Mouse (Mus musculus) erythroid progenitor cell, adult 5-6 weeks (primary cell): ENCODE measurements around the gene Stat5b. TPM values are rescaled to one million over a fixed set of nuclear protein-coding genes. Genes with fewer than 3 reads are reported as not detected.
A peak's percentile ranks its signal among the peaks of the same experiment; 100 is the strongest.

Experiments
- ATAC-seq: replicated peaks from 2 replicates; pipeline ENCODE4 v1.8.0; 2016; ENCODE audit warnings: moderate number of reproducible peaks, mild to moderate bottlenecking, moderate TSS enrichment, inconsistent platforms; ENCODE audit not compliant: poor library complexity, low FRiP score, severe bottlenecking
- total RNA-seq, 2 experiments: library from RNA; stranded (forward) in 1 of 2; stranded (reverse) in 1 of 2; fragments of 150-400 nt in 1 of 2; fragments of 186-747, 209-891 nt in 1 of 2; gene quantifications; 2 replicates each; pipeline versions ENCODE4 v1.2.3 to v1.2.4; 2015 to 2017; ENCODE audit warnings: low replicate concordance in 2 of 2

Gene Stat5b
- total RNA-seq, 2 experiments from 2014 or later: 5.9 to 7.0 TPM

- ATAC-seq: no peak
Observed at GRCm38 (mm10) chr11:100845793-100846192, 4.7 kb downstream of the Stat5b start.

GRCm38 (mm10) chr11:100844121-100844520 lies 6.4 kb downstream of the Stat5b start:
- no peak for ATAC-seq

GRCm38 (mm10) chr11:100843070-100843669 lies 7.4 kb downstream of the Stat5b start:
- no peak for ATAC-seq

- no peak for ATAC-seq
Observed at GRCm38 (mm10) chr11:100842025-100842424, 8.5 kb downstream of the Stat5b start.

GRCm38 (mm10) chr11:100840866-100841265 lies 9.7 kb downstream of the Stat5b start:
- peak; percentile 53 for ATAC-seq

- no peak for ATAC-seq
Observed at GRCm38 (mm10) chr11:100839523-100839922, 11.0 kb downstream of the Stat5b start.

GRCm38 (mm10) chr11:100838894-100839293 lies 11.6 kb downstream of the Stat5b start:
- no peak for ATAC-seq

GRCm38 (mm10) chr11:100836923-100837702 lies 13.4 kb downstream of the Stat5b start:
- ATAC-seq: no peak

GRCm38 (mm10) chr11:100833466-100833865 lies 17.1 kb downstream of the Stat5b start:
- no peak for ATAC-seq

GRCm38 (mm10) chr11:100831396-100831795 lies 19.1 kb downstream of the Stat5b start:
- no peak for ATAC-seq

GRCm38 (mm10) chr11:100829691-100830090 lies 20.8 kb downstream of the Stat5b start:
- no peak for ATAC-seq

GRCm38 (mm10) chr11:100828676-100829151 lies 21.8 kb downstream of the Stat5b start:
- ATAC-seq: no peak

- ATAC-seq: no peak
Observed at GRCm38 (mm10) chr11:100826161-100826866, 24.2 kb downstream of the Stat5b start.

GRCm38 (mm10) chr11:100825451-100825850 lies 25.1 kb downstream of the Stat5b start:
- ATAC-seq: no peak

- no peak for ATAC-seq
Observed at GRCm38 (mm10) chr11:100824496-100824895, 26.0 kb downstream of the Stat5b start.

- no peak for ATAC-seq
Observed at GRCm38 (mm10) chr11:100823543-100824313, 26.8 kb downstream of the Stat5b start.

GRCm38 (mm10) chr11:100822365-100822764 lies 28.2 kb downstream of the Stat5b start:
- no peak for ATAC-seq

GRCm38 (mm10) chr11:100821605-100822220 lies 28.8 kb downstream of the Stat5b start:
- ATAC-seq: no peak

- no peak for ATAC-seq
Observed at GRCm38 (mm10) chr11:100820047-100820446, 30.5 kb downstream of the Stat5b start.
